Mouse (Mus musculus): ENCODE data around the gene Cpt1b.

GRCm38 (mm10) chr15:89460298-89460697, 34.6 kb upstream of the Cpt1b start:
- TF ChIP-seq MAFK (IDR thresholded peaks at IDR 0.05; ENCODE audit: insufficient read depth, low read depth, low read length), result no peak
- TF ChIP-seq ZNF384 (IDR thresholded peaks at IDR 0.05; ENCODE audit: low read depth, low read length), result no peak
- no peak for TF ChIP-seq HCFC1 (IDR thresholded peaks at IDR 0.05; ENCODE audit: borderline replicate concordance, insufficient read depth, low read length)
- no peak for TF ChIP-seq ZC3H11A (IDR thresholded peaks at IDR 0.05; ENCODE audit: borderline replicate concordance, low read depth, low read length)
